Mouse (Mus musculus) kidney, embryonic 14.5 days (tissue): ENCODE data around the gene Fkbp2. TPM values are rescaled to one million over a fixed set of nuclear protein-coding genes. Genes with fewer than 3 reads are reported as not detected.

ENCODE experiments used
- ATAC-seq: fragments of 200-750 bp; cut with Nextera tagmentation; 2 replicates; pipeline ENCODE4 v1.8.0; 2017; ENCODE audit warnings: moderate number of reproducible peaks, mild to moderate bottlenecking, moderate TSS enrichment, moderate library complexity; ENCODE audit not compliant: low FRiP score, low TSS enrichment
- H3K27ac ChIP-seq: fragments of 300-500 bp; sonication (generic); 2 replicates; pipeline ENCODE4 v1.5.1; 2014; ENCODE audit warnings: low read depth, mild to moderate bottlenecking, low read length, moderate library complexity, mixed read lengths
- H3K27me3 ChIP-seq: fragments of 300-500 bp; sonication (generic); 2 replicates; pipeline ENCODE4 v1.6.1; 2014; ENCODE audit warnings: mild to moderate bottlenecking, low read length; ENCODE audit not compliant: control insufficient read depth, insufficient read depth
- H3K36me3 ChIP-seq: fragments of 300-500 bp; sonication (generic); 2 replicates; pipeline ENCODE4 v1.6.1; 2014; ENCODE audit warnings: low read length, mixed read lengths; ENCODE audit not compliant: control insufficient read depth, insufficient read depth
- H3K4me1 ChIP-seq: fragments of 300-500 bp; sonication (generic); 2 replicates; pipeline ENCODE4 v1.6.1; 2014; ENCODE audit warnings: low read length, mixed read lengths; ENCODE audit not compliant: control insufficient read depth, insufficient read depth
- H3K4me2 ChIP-seq: fragments of 300-500 bp; sonication (generic); replicated peaks from 2 replicates; pipeline ENCODE4 v1.6.1; 2014; ENCODE audit warnings: low read depth, mild to moderate bottlenecking, low read length
- H3K4me3 ChIP-seq: fragments of 300-500 bp; sonication (generic); 2 replicates; pipeline ENCODE4 v1.5.1; 2014; ENCODE audit warnings: mild to moderate bottlenecking, low read length
- H3K9ac ChIP-seq: fragments of 300-500 bp; sonication (generic); 2 replicates; pipeline ENCODE4 v1.6.1; 2014; ENCODE audit warnings: low read depth, mild to moderate bottlenecking, low read length, moderate library complexity
- H3K9me3 ChIP-seq: fragments of 300-500 bp; sonication (generic); 2 replicates; pipeline ENCODE4 v1.6.1; 2016; ENCODE audit warnings: low read length; ENCODE audit not compliant: control insufficient read depth
- WGBS: fragments of 180-500 bp; shearing (Covaris S2); extraction: QIAGEN DNeasy Blood & Tissue Kit; methylation state at CpG from one replicate; pipeline ENCODE4 v1.1.7; 2014; 5-methylcytosine and 5-hydroxymethylcytosine counted together
- polyA plus RNA-seq: library from polyadenylated mRNA; unstranded; fragments of >200 nt; fragmentation: Nextera tagmentation; extraction: Ambion mirVana; gene quantifications from 2 replicates; pipeline ENCODE4 v1.2.1, GENCODE M21; 2014

The Fkbp2 gene
- polyA plus RNA-seq, 1 experiment from 2014 or later = 89.7 TPM

DNA sequence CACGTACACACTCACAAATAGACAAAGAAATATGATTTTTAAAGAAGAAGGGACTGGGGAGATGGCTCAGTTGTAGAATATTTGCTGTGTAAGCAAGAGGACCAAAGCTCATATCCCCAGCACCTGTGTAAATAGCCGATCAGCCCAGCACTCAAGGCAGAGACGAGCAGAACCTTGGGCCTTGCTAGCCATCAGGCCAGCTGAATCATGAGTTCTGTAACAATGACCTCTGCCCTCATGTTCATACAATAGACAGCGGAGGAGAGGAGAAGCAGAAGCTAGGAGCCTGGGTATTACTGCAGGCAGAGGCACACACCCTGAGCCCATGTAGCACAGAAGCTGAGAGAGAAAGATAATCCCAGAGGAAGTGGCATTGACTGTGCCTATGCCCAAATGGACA is 32.1 kb upstream of the Fkbp2 start:
- H3K4me3 ChIP-seq = no peak overlapping the region
- WGBS = 63% methylated on average over 4 of the region's 4 CpGs
- no peaks in the 10 kb centered on the region for H3K27me3 ChIP-seq
- H3K36me3 ChIP-seq = no peaks in the 10 kb centered on the region
- H3K4me1 ChIP-seq = no peaks in the 10 kb centered on the region
- ATAC-seq = no peak
- no peak overlapping the region for H3K9ac ChIP-seq
- H3K4me2 ChIP-seq = no peak overlapping the region
- no peaks in the 10 kb centered on the region for H3K9me3 ChIP-seq
- H3K27ac ChIP-seq = no peak overlapping the region

DNA sequence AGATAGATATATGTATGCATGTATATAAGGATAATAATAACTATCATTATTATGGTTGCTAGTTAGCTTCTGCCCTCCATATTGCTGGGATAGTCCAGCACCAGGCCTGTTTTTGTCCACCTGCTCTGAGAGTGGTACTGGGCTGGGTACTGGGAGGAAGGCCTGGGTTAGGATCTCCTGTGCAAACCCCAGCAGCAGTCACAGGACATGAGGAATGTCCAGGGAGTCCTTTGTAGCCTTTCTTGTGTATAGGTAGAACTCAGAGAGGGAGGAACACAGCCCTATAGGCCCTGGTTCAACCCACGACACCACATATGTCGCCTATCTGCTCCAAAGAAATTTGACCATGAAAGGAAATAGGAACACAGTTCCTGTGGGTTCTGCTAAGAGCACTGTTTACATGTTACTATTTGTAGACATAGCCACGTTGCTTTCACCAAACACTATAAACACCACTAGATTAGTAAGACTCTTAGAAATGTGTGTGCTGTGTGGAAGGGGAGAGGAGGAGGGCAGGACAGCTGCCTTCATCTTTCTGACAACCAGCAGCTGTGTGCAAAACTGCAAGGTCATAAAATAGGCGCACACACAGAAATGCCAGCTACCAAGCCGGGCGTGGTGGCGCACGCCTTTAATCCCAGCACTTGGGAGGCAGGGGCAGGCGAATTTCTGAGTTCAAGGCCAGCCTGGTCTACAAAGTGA is 26.7 kb upstream of the Fkbp2 start:
- no peak overlapping the region for H3K27ac ChIP-seq
- H3K4me1 ChIP-seq = no peaks in the 10 kb centered on the region
- no peak overlapping the region for H3K4me3 ChIP-seq
- H3K27me3 ChIP-seq = no peaks in the 10 kb centered on the region
- H3K4me2 ChIP-seq = no peak overlapping the region
- H3K36me3 ChIP-seq = no peaks in the 10 kb centered on the region
- H3K9me3 ChIP-seq = no peaks in the 10 kb centered on the region
- no peak for ATAC-seq
- 89% methylated on average over 9 of the region's 9 CpGs for WGBS
- no peak overlapping the region for H3K9ac ChIP-seq

DNA sequence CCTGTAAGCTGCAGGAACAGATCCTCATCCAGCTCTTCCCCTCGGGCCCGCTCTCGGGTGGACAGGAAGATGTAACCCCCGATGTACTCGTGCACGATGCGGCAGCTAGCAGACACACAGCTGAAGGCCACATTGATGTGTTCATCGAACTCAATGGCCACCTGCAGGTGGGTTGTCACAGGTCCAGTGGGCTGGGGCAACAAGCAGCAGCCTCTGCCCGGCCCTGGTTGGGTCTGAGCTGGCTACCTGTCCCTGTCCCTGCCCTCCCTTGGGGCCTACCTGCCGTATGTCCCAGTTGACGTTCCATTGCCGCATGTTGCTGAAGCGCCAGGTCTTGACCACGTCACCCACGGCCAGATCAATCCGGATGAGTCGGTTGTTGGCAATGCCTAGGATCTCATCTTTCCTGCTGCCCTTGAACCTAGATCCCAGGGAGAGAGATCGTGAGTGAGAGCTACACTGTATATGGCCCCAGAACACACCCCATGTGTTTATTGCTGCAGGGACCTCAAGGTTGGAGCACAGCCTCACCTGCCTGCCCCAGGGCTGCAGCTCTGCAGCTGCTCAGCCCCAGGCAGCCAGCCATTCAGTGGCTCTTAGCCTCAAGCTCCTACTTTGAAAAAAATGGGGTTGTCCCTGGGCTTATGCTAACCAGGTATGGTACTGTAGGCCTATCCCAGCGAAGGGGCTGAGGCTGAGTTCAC is 19.2 kb upstream of the Fkbp2 start:
- Histone ChIP-seq H3K27ac (no peak overlapping the region), H3K36me3 (peaks cover 5% of the 10 kb centered on the region), H3K4me3 (no peak overlapping the region), H3K4me2 (no peak overlapping the region), H3K9me3 (no peaks in the 10 kb centered on the region), H3K4me1 (peaks cover 13% of the 10 kb centered on the region), H3K9ac (no peak overlapping the region), H3K27me3 (no peaks in the 10 kb centered on the region)
- WGBS = 94% methylated on average over 19 of the region's 19 CpGs
- no peak for ATAC-seq

- ATAC-seq = no peak
- H3K27me3 ChIP-seq = no peaks in the 10 kb centered on the region
- H3K27ac ChIP-seq = no peak overlapping the region
- H3K4me3 ChIP-seq = no peak overlapping the region
- no peaks in the 10 kb centered on the region for H3K9me3 ChIP-seq
- H3K4me1 ChIP-seq = peaks cover 20% of the 10 kb centered on the region
- H3K36me3 ChIP-seq = peaks cover 5% of the 10 kb centered on the region
- no peak overlapping the region for H3K9ac ChIP-seq
- 87% methylated on average over 9 of the region's 9 CpGs for WGBS
- H3K4me2 ChIP-seq = no peak overlapping the region
Observed at GRCm38 (mm10) chr19:6997721-6998290, 17.5 kb upstream of the Fkbp2 start.

DNA sequence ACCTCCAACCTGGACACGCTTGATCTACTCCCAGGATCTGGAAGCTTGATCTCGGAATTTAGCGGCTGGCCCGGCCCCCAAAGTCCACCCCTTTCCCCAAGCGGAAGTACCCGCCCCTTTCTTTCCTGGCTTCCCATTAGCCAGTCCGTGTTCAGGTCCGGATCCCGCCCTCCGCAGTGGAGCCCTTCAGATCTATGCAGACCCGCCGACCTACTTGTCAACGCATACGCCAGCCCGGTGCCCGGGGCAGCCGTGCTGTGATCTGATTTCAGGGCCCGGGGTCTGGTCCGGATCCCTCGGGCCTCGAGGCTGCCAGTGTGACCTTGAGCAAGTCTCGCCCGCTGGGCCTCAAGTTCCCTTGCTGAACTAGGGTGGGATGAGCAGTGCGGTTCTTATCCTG is 15.7 kb upstream of the Fkbp2 start, which contains the start of the genes Nudt22 and Trpt1:
Gene Nudt22 (minus strand): TSS at position 112 of the 400 bp plus-strand sequence.
Gene Trpt1 (plus strand): TSS at position 126 of the 400 bp plus-strand sequence.
- H3K36me3 ChIP-seq = peaks cover 5% of the 10 kb centered on the region
- no peaks in the 10 kb centered on the region for H3K9me3 ChIP-seq
- peak; percentile 78 for ATAC-seq
- H3K4me3 ChIP-seq = peak within 1 kb of the TSS; percentile 66
- H3K4me1 ChIP-seq = peaks cover 21% of the 10 kb centered on the region
- peak within 1 kb of the TSS; percentile 62; the same call in 1 of the 2 replicates for H3K27ac ChIP-seq
- no peaks in the 10 kb centered on the region for H3K27me3 ChIP-seq
- WGBS = under 1% methylated on average over 24 of the region's 24 CpGs
- H3K9ac ChIP-seq = peak within 1 kb of the TSS; percentile 67
- peak within 1 kb of the TSS; percentile 92 for H3K4me2 ChIP-seq

DNA sequence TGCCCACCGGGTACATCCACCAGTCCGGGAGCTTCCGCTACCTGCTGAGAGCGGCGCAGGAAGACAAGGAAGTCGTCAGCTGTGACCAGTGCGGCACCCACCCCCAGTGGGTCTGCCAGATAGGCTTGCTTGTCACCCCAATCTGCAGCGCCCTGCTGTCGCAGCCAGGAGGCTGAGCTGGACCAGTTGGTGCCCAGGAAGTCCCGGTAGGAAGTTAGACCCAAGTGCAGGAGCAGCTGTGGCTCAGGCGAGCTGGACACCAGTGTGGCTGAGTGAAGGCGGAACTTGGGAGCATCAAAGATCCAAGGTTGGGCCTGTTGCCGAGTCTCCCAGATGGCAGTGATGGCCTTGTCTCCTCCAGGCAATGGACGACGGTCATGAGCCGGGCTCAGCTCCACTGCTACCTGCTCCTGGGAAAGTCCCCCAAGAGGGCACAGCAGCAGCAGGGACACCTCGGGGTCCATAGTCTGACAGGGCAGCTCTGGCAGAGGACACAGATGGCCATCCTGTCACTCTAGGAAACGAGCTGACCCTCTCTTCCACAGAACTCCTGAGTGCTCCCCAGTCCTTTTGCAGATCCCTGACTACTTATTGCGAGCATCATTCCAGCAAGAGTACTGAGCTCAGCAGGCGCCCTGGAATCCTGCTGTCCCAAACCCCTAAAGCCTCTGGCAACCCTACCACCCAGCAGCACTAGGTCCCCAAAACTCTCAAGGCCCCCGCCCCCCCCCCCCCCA is 15.1 kb upstream of the Fkbp2 start:
- Histone ChIP-seq H3K4me2 (peak overlapping the region; percentile 92), H3K4me3 (peak overlapping the region; percentile 66), H3K27me3 (no peaks in the 10 kb centered on the region), H3K27ac (no peak overlapping the region), H3K4me1 (peaks cover 21% of the 10 kb centered on the region), H3K36me3 (peaks cover 5% of the 10 kb centered on the region), H3K9ac (peak overlapping the region; percentile 58), H3K9me3 (no peaks in the 10 kb centered on the region)
- no peak for ATAC-seq
- 43% methylated on average over 21 of the region's 21 CpGs for WGBS

DNA sequence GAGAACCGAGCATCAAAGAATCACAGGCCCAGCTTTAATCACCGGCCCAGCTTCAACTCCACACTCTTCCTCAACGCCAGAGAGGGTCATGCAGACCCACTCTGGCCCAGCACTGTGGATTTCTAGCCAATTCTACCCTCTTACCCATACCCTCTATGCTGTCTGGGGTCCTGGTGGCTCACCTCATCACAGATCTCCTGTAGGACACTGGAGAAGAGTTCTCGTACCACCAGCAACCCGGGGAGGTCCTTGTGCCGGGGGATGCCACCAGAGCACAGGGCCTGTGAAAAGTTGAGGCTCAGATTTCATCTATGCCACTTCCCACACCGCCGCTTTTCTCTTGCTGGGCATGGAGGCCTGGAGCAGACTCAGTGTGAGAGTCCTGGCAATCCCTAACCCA is 14.2 kb upstream of the Fkbp2 start:
- no peak for ATAC-seq
- no peaks in the 10 kb centered on the region for H3K9me3 ChIP-seq
- H3K27me3 ChIP-seq = no peaks in the 10 kb centered on the region
- peak overlapping the region; percentile 66; the same call in 1 of the 2 replicates for H3K4me3 ChIP-seq
- peaks cover 21% of the 10 kb centered on the region for H3K4me1 ChIP-seq
- 81% methylated on average over 8 of the region's 8 CpGs for WGBS
- peak overlapping the region; percentile 92; the same call in 1 of the 2 replicates for H3K4me2 ChIP-seq
- peak overlapping the region; percentile 28; the same call in 1 of the 2 replicates for H3K9ac ChIP-seq
- H3K36me3 ChIP-seq = peaks cover 5% of the 10 kb centered on the region
- no peak overlapping the region for H3K27ac ChIP-seq

- Histone ChIP-seq H3K27ac (no peak overlapping the region), H3K9me3 (no peaks in the 10 kb centered on the region), H3K36me3 (peaks cover under 1% of the 10 kb centered on the region; the same call in 1 of the 2 replicates), H3K4me1 (peaks cover 21% of the 10 kb centered on the region), H3K27me3 (no peaks in the 10 kb centered on the region), H3K4me3 (no peak overlapping the region), H3K4me2 (no peak overlapping the region), H3K9ac (no peak overlapping the region)
- no peak for ATAC-seq
- 88% methylated on average over 8 of the region's 8 CpGs for WGBS
Observed at GRCm38 (mm10) chr19:6994002-6994401, 13.7 kb upstream of the Fkbp2 start.
